Mouse (Mus musculus) heart, adult 2 months (tissue): ENCODE results near the gene Mitd1.

Experiments used
- CTCF ChIP-seq: fragments of 200-600 bp; IDR thresholded peaks from 2 replicates; pipeline ENCODE4 v1.8.1; 2022; ENCODE audit warnings: antibody characterized with exemption, mild to moderate bottlenecking, moderate library complexity
- POLR2A ChIP-seq: fragments of 200-500 bp; IDR thresholded peaks from 2 replicates; pipeline ENCODE4 v1.6.1; 2011; ENCODE audit warnings: mild to moderate bottlenecking, low read depth, low read length, control low read depth; ENCODE audit not compliant: insufficient read depth

DNA sequence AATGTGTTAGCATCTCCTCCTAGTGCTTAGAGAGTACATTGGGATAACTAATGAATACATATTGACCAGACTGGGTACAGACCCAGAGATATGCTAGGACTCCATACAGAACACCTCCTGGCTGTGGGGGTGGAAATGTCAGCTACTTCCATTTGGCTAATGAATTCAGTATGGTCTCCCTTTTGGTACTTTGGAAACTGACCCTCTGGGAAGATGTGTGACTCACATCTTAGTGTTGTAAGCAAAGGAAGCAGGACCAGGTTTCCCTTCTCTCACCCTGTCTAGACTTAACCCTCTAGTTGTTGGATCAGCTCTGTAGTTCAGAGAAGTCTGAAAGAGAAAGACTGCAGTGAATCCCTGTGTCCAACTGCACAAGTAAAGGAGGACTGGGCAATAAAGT lies 4.4 kb upstream of the Mitd1 start:
- TF ChIP-seq POLR2A (no peak), CTCF (no peak)
